Mouse (Mus musculus): ENCODE measurements around the gene Cav3. TPM values are rescaled to one million over a fixed set of nuclear protein-coding genes. Genes with fewer than 3 reads are reported as not detected.

The Cav3 gene
- 0.12 and 0.25 TPM in 2 replicates for polyA plus RNA-seq (2012; rRNA removed)

DNA sequence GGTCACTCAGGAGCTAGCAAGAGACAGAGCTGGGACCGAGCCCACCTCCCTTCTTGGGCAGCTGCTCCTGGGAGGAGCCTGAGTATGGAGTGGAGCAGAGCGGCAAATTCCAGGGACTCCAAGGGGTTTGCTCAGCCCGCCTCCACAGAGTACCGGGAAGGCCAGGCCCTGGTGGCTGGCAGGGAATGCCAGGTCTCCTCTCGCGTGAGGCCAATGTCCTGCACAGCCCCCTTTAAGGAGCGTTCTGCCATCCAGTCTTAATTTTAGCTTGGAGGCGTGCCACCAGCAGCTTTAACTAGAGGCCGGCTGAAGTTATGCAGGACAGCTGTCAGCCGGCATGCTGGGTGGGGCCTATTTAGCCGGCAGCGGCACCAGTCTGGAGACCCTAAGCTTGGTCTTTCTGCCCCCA, at the start of gene Cav3:
Cav3 (plus strand) TSS at position 165 of the 409 bp plus-strand sequence.
- DNase-seq (ENCODE audit: extremely low spot score in 1 of 2, low spot score in 1 of 2), result no peak

DNA sequence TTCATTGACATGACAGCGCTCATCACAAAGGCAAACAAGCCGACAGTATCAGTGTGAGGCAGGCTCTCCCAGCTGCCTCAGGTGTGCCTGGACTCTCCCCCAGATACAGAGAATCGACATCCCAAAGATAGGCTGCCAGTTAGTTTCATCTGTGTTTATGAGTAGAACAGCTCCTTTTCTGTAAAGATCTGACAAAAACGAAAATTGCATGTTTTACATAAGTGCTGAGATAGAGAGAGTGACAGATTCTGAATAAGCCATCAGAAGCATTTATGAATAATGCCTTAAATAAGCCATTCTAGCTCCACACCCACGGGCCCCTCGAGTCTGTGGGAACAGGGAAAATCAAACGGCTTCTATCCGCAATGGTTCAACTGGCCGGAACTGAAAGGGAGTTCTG, 40.0 kb upstream of the Cav3 start:
- peak in 1 of 2 experiments; percentile 48 for DNase-seq (ENCODE audit: extremely low spot score in 1 of 2, low spot score in 1 of 2)

DNA sequence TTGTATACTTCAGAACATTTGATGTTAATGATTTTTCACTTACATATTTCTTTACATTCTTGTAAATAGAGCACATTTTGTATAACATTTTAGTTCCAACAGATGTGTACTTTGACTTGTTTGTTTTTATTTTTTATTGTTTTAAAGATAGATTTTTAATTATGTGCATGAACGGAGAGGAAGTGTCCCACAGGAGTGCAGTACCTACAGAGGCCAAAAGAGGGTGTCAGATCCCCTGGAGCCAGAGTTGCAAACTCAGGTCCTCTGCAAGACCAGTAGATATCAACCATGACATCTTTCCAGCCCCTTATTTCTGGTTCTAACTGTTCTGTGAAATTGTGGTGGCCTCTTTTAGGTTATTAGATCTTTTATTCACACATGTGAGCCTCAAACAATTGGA, 38.4 kb upstream of the Cav3 start:
- no peak for DNase-seq (ENCODE audit: extremely low spot score in 1 of 2, low spot score in 1 of 2)

DNA sequence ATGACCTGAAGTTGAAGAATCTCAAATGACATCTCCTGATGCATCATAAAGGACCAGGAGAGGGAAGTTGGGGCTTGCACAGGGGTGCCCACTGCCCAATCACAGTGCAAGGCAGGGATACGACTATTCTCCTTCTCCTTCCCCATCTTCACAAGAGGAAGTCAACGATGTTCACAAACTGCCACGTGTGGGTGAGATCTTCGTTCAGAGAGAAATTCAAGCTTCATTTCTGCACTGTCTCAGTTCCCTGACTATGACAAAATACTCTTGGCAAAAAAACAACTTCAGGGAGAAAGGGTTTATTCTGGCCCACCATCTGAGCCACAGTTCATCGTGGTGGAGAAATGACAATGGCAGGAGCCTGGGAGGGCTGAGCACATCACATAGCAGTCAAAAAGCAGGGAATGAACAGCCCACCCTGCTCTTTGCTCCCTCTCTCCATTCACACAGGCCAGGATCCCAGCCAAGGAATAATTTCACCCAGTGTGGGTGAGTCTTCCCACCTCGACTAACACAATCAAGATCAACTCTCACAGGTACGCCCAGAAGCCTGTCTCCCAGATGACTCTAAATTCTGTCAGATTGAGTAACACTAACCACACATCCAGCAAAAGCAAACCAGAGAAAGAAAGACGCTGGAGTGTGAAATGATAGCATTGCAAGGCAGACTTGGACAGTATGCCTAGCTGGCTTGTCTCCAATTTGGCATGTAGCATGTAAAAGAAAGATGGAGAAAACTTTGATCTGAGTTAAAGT, 35.4 kb upstream of the Cav3 start:
- DNase-seq (ENCODE audit: extremely low spot score in 1 of 2, low spot score in 1 of 2), result peak; percentile 46 to 72

DNA sequence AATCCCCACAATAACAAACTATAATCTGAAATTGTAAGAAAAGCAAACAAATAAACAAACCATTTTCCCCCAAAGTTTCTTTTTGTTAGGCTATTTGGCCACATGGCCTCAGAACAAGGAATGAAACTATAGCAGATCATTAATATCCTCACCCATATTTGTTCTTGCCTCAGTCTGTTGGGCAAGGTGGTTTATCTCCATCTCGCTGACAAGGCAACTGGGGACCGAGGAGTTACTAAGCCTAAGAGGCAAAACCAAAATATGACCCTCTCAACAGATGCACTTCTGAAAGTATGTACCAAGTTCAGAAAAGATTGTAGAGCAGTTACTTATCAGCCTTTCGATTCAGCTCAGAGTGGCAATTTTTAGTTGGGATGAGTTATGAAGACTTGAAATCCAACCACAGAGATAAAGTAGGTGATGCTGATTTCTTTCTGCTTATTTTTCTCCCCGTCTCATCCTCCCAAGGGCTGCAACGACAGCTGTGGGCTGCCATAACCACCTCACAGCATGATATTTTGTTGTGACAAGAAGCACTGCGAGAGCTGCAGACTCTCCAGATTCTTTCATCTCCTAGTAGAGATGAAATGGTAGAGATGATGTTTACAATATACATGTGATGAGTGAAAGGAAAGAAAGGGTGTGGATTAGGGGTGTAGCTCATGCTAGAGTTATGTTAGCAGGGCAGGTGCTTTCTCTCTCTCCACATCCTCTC, 33.1 kb upstream of the Cav3 start:
- peak in 1 of 2 experiments; percentile 23 for DNase-seq (ENCODE audit: extremely low spot score in 1 of 2, low spot score in 1 of 2)

DNA sequence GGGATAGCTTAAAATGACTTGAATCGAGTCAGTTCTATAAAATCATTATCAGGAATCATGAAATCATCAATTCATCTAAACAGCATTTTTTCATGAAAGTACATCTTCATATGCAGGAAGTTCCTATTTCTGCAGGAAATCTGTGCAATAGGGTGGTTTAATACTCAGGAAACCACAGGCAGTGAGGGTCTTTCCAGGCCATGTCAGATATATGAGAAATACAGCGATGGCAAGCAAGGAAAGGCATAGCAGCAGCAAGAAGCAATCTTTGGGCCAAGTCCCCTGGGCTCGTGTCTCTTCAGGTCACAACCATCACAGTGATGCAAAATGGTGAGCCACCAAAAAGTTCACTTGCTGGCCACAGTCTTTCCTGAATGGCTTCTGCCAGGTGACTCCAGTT, 13.6 kb upstream of the Cav3 start:
- no peak for DNase-seq (ENCODE audit: extremely low spot score in 1 of 2, low spot score in 1 of 2)

DNA sequence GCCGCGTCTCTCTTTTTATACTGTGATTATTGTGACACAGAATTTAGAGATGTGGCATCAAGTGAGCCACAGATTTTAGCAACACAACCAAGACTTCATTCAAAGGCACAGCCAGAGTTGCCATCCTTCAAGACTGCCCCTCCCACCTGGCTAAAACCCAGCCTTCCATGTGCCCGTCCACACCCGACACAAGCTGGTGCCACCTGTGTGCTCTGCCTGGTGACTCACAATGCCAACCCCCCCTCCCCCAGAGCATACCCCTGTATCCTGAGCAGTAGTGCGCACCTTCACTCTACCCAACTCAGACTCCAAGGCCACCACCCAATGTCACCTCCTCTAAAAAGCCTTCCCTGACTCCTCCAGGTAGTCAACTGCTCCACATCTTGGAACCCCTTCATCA, 2.2 kb downstream of the Cav3 start:
- no peak for DNase-seq (ENCODE audit: extremely low spot score in 1 of 2, low spot score in 1 of 2)

DNA sequence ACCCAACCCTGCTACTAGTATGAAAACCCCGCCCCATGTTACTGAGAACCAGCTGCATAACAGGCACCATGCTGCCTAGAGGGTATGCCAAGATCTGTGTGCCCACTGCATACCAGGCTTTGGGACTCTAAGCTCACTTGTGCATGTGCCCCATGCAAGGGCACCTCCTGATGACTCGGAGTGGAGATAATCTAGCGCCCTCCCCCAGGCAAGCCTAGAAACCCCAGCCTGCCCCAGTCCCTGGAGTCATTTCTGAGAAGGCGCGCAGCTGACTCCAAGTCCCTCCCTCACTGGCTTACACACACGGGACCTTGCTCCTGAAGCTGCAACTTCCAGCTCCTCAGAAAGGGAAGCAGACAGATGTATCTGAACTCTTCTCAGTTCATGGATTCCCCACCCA, 4.0 kb downstream of the Cav3 start:
- DNase-seq (ENCODE audit: extremely low spot score in 1 of 2, low spot score in 1 of 2), result no peak

DNA sequence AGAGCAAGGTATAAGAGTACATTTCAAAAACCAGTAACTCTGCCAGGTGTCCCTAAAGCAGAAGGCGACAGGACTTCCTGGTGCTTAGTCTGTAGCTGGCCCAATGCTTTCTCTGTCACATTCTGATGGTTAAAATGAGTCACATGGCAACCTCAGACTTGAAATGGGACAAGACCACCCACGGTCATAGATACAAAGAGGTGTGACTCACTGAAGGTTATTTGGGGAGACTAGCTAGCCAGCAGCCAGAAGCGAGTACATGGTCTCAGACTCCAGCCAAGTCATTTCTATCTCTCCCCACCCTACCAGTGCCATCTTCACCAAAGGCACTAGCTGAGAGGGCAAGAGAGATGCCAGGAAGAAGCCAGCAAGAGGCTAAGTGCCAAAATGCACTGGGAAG, 6.1 kb downstream of the Cav3 start:
- DNase-seq (ENCODE audit: extremely low spot score in 1 of 2, low spot score in 1 of 2), result no peak

DNA sequence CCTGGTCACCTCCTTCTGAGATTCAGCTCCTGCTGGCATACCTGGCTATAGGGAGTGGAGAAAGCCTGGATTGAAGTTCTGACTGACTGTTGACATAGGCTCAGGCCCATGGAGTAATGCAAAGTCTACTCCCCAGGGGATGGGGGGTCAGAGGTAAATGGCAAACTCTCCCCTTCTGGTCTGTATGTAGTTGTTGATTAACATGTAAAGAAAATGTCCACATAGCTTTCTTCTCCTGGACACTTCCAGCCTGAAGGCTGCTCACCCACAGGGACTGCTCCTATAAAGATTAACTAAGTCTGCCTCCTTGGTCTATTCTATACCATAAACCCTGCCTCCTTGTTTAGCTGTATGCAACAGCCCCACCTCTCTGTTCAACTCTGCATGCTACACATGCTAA, 6.7 kb downstream of the Cav3 start:
- DNase-seq (ENCODE audit: extremely low spot score in 1 of 2, low spot score in 1 of 2), result no peak

DNA sequence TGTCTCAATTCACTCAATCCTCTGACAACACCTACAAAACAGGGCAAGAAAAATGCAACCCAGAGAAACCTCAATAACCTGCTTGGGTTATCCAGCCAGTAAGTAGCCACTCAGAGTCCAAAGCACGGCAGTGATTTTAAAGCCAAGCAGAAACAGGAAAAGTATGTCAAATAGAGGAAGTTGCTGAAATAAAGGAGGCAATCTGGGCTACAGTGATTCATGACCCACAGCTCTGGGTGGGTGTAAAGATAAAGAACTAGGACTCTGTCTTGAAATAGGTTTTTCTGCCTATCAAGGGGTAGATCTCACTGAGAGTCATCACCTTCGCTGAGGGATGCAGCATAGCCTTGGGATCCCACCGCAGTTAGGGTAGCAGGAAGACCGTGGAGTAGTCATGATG, 12.3 kb downstream of the Cav3 start:
- no peak for DNase-seq (ENCODE audit: extremely low spot score in 1 of 2, low spot score in 1 of 2)

DNA sequence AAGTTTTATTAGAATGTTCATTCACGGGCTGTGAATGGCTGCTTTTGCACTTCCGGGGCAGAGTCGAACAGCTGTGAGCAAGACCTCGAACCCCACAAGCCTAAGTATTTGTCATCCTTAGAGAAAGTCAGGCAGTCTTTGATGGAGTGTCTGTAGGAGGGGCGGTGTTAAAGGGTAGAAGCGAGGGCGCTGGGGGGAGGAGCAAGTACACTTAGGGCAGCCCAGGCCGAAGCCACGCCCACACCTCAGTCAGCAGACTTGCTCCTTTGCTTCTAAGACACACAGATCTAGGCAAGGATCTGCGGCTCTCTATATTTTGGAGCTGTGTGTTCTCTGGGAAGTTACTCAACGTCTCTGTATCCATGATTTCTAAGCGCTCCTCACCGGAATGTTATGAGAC, 20.6 kb downstream of the Cav3 start:
- no peak for DNase-seq (ENCODE audit: extremely low spot score in 1 of 2, low spot score in 1 of 2)

DNA sequence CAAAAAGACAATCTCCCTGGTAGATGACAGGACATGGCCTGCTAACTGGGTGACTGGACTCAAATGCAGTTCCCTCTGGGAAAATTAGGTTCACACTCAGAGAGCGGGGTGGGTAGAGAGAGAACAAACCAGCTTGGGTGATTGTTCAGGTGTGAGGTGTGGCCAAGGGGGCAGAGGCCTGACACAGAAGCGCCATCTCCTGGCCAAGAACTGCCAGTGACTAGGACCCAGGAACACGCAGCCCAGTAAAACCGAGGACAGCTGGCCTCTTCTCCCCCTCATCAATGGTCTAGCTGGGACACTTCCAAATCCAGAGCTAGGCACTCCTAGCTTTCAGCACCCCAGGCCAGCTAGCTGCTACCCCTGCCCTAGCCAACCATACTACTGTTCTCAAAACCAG, 25.0 kb downstream of the Cav3 start:
- DNase-seq (ENCODE audit: extremely low spot score in 1 of 2, low spot score in 1 of 2), result peak in 1 of 2 experiments; percentile 59

DNA sequence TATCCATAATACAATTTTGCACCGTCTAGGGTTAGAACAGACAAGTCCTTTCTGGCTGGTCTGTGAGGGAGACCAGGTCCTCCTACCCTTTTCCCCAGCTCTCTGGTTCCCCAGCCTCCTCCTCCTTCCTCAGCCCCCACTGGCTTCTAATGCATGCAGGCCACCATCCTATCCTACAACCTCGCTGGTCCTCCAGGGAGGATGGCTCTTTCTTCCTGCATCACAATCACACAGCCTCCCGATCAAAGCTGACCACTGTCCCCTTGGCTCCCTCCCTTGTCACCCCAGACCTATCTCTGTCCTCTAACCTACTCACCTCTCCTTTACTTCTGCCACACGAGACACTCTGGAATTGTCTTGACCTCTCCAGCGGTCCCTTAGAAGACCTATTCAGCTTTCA, 28.7 kb downstream of the Cav3 start:
- no peak for DNase-seq (ENCODE audit: extremely low spot score in 1 of 2, low spot score in 1 of 2)

DNA sequence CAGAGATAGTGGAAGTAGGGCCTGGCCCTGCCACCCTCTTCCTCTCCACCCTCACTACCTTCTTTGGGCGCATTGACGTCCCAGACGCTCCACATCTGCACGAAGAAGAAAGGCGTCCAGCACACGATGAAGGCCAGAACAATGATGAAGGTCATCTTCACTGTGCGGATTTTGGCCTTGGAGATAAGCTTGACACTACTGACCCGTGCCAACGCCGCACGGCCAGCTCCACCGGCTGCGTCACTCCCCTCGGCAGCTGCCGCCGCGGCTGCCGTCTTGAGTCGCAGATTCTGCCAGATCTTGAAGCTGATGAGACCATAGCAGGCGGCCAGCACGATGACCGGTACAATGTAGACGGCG, 29.5 kb downstream of the Cav3 start:
- no peak for DNase-seq (ENCODE audit: extremely low spot score in 1 of 2, low spot score in 1 of 2)

DNA sequence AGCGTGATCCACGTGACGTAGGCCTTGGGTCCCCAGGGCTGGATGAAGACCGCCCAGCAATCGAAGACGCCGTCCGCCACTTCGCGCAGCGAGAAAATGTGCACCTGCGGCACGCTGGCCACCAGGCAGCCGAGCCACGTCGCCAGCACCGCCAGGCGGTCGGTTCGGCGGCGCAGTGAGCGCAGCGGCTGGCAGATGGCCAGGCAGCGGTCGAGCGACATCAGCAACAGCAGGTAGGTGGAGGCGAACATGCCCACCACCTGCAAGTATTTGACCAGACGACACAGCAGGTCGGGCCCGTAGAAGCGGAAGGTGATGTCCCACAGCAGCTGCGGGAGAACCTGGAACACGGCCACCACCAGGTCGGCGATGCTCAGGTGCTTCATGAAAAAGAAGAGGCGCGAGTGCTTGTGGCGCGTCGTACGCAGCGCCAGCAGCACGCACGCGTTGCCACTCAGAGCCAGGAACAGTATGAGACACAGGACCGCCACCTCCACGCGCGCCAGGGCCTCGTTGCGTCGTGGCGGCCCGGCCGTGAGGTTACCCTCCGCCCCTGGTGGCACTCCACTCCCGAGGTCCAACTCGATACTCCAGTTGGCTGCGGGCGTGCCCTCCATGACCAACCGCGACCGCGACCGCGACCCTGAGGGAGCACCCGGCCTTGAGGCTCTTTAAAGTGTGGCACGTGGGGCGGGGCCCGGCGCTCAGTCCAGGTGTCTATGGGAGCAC, 30.0 kb downstream of the Cav3 start:
- peak in 1 of 2 experiments; percentile 17 for DNase-seq (ENCODE audit: extremely low spot score in 1 of 2, low spot score in 1 of 2)

DNA sequence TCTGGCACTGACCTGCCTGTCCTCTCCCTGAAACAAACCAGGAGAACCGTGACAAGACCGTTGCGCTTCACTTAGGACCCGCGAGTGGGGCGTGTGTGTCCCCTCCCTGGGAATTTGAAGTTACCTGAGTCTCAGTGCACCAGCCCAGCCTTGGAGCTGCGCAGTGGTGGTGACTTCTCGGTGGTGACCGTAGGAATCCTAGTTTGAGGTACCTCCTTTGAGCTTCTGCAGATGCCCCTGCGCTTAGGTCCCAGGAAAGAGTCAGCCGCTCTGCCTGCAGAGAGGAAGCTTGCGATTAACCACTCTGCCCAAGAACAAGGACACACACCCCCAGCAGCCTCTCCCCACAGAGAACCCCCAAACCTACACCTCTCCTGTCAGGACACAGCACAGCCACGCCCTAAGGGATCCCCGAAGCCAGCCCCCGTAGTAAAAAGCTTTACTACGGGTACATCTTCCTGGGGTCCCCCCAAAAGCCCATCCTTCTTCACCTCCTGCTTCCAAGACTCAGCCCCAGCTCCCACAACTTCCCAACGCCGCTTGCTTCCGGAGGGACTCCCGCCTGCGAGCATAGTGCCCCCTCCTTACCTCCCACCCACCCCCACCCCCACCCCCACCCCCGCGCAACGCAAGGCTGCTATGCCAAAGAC, 30.7 kb downstream of the Cav3 start, which contains the start of gene Oxtr:
Oxtr (minus strand) TSS at position 34 of the 650 bp plus-strand sequence.
- DNase-seq (ENCODE audit: extremely low spot score in 1 of 2, low spot score in 1 of 2), result no peak

DNA sequence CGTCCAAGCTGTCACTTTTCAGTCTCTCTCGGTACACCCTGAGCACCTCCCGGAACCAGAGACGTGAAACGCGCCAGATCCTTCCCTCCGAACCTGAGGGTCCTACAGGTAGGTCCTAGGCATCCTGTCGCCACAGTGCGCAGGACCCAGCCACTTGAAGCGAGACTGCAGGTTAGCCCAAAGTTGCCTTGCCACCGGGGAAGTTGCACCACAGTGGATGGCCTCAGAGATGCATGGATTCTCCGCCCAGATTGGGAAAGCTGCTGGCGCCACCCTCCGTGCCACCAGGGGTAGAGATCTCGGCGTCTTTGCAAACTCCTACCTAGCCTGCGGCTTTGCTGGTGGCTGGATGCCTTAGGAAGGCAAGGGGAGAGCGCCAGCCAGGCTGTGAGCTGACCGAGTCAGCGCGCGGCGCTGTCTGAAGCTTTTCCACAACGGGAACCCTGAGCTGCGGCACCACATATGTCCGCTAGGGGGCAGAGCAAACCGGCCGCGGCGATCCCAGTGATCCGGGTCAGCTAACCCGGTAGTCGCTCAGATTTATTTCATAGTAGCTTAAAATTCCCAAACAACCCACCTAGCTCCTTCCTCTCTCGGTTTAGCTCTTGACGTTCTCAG, 31.4 kb downstream of the Cav3 start:
- DNase-seq (ENCODE audit: extremely low spot score in 1 of 2, low spot score in 1 of 2), result peak; percentile 52 to 94

DNA sequence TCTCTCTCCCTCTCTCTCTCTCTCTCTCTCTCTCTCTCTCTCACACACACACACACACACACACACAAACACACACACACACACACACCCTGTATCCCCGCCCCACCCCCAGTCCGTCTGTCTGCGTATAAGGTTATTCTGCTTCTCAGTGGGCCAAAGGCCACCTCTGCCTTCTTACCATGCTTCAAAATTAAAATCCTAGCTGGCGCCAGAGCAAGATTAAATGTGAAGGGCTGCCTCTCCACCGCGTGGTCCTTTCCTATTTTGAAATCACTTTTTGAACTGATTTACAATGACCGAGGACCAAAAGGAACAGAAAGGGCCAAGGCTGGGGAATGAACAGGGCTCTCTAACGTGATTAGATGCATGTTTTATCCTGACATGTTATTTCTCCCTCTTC, 32.2 kb downstream of the Cav3 start:
- DNase-seq (ENCODE audit: extremely low spot score in 1 of 2, low spot score in 1 of 2), result no peak

DNA sequence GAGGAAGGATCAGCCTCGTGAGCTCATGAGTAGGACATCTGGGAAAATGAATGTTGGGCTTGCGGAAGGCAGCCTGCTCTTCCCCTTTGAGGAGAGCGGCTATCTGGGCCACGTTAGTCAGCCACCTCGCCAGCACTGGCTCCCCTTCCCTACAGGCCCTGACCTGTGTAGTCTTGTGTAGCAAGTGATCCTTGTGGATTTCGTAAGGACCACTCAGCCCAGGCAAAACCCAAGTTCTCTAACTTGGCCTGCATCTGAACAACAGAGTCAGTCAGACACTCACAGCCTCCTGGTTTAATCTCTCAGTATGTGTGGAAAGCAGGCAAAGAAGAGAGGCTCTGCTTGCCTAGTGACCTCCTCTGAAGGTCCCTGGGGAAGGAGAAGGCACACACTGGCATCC, 33.4 kb downstream of the Cav3 start:
- no peak for DNase-seq (ENCODE audit: extremely low spot score in 1 of 2, low spot score in 1 of 2)

DNA sequence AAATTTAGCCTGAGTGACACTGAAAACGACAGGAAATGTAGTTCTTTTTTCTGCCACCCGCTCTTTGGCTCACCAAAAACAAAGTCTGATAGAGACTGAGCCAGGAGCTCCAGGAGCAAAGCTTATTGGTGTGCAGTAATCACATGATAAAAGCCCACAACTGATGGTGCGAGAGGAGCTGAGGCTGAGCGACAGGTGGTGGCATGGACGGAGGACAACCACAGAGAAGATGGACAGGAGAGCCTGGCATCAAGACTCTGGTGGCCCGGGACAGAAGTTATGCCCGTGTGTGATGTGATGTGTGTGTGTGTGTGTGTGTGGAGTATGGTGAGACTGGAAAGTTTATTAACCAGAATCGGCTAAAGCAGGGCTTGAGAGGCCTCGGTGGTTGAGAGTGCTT, 34.1 kb downstream of the Cav3 start:
- DNase-seq (ENCODE audit: extremely low spot score in 1 of 2, low spot score in 1 of 2), result no peak
